Mouse (Mus musculus) forebrain, embryonic 10.5 days (tissue): ENCODE measurements around the gene Prkn. TPM values are rescaled to one million over a fixed set of nuclear protein-coding genes. Genes with fewer than 3 reads are reported as not detected.

Experiments
- DNase-seq: peaks from one replicate; pipeline ENCODE4 v3.0.0-alpha.2; 2017; ENCODE audit warnings: low spot score; ENCODE audit errors: extremely low spot score
- H3K27ac ChIP-seq: fragments of 300-500 bp; sonication (generic); 2 replicates; pipeline ENCODE4 v1.5.1; 2016; ENCODE audit warnings: mild to moderate bottlenecking
- H3K27me3 ChIP-seq: fragments of 300-500 bp; sonication (generic); 2 replicates; pipeline ENCODE4 v1.6.1; 2016; ENCODE audit warnings: mild to moderate bottlenecking; ENCODE audit not compliant: poor library complexity, severe bottlenecking
- H3K36me3 ChIP-seq: fragments of 300-500 bp; sonication (generic); replicated peaks from 2 replicates; pipeline ENCODE4 v1.6.1; 2016; ENCODE audit warnings: mild to moderate bottlenecking, moderate library complexity
- H3K4me1 ChIP-seq: fragments of 300-500 bp; sonication (generic); 2 replicates; pipeline ENCODE4 v1.6.1; 2016
- H3K4me3 ChIP-seq: fragments of 300-500 bp; sonication (generic); 2 replicates; pipeline ENCODE4 v1.5.1; 2016; ENCODE audit warnings: mild to moderate bottlenecking, moderate library complexity
- H3K9me3 ChIP-seq: fragments of 300-500 bp; sonication (generic); 2 replicates; pipeline ENCODE4 v1.6.1; 2016; ENCODE audit warnings: mild to moderate bottlenecking, moderate library complexity
- WGBS: fragments of 180-500 bp; shearing (Covaris S2); methylation state at CpG from one replicate; pipeline ENCODE4 v1.1.7; 2016; 5-methylcytosine and 5-hydroxymethylcytosine counted together
- polyA plus RNA-seq: library from polyadenylated mRNA; unstranded; fragments of >200 nt; fragmentation: Nextera tagmentation; extraction: Ambion mirVana; gene quantifications from 2 replicates; pipeline ENCODE4 v1.2.1, GENCODE M21; 2016

Prkn gene
- polyA plus RNA-seq: 0.77 and 0.81 TPM in 2 replicates

DNA sequence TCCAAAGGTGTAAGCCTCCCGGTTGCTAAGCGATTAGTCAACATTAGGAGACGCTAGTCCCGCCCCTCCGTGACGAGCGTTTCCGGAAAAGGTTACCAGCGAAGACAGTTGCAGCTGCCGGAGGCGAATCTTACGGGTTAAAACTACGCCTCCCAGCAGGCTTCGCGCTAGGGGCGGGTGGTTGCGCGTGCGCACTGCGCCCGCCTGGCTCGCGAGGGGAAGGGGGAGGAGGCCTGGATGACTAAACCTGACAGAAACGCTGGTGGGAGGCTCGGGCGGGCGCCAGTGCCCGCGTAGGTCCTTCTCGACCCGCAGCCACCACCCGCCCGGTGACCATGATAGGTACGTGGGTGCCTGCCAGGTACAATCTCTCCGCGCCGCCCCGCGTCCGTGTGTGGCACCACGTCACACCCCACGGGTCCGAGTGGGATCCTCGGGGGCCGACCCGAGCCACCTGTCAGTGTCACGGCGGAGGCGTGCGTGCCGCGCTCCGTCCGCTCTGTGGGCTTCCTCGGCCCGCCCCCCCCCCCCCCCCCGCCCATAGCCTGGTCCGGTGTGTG, at the start of gene Prkn, which contains the start of gene Pacrg:
Prkn (plus strand) TSS at position 237 of the 560 bp plus-strand sequence.
Pacrg (minus strand) TSS at position 164 of the 560 bp plus-strand sequence.
- Histone ChIP-seq H3K27me3 (no peaks in the 10 kb centered on the region), H3K4me1 (peaks cover 14% of the 10 kb centered on the region), H3K9me3 (no peaks in the 10 kb centered on the region), H3K36me3 (no peaks in the 10 kb centered on the region), H3K4me3 (peak within 1 kb of the TSS; percentile 77), H3K27ac (peak within 1 kb of the TSS; percentile 87)
- under 1% methylated on average over 51 of the region's 58 CpGs for WGBS
- DNase-seq: peak; percentile 99

DNA sequence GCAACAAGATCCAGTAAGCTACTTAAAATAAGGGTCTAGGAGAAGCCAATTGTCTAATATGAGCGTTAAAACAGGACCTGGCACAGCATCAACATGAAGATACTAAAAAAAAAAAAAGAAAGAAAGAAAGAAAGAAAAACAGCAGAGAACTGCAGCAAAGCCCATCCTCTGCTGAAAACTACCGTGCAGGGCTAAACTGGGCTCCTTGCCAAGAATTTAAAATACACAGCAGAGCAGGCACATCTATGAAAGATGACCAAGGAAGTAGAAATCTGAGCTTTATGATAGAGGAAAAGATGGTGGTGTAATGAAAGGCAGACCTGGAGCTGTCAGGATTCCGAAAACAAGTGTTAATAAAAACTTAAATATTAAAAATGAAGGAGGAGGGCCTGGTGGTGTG, 48.5 kb upstream of the Prkn start:
- no peaks in the 10 kb centered on the region for H3K9me3 ChIP-seq
- no peaks in the 10 kb centered on the region for H3K4me1 ChIP-seq
- H3K27me3 ChIP-seq: no peaks in the 10 kb centered on the region
- H3K36me3 ChIP-seq: no peaks in the 10 kb centered on the region
- H3K27ac ChIP-seq: no peak overlapping the region
- 89% methylated on average over 3 of the region's 3 CpGs for whole genome bisulfite sequencing
- H3K4me3 ChIP-seq: no peak overlapping the region
- no peak for DNase-seq

DNA sequence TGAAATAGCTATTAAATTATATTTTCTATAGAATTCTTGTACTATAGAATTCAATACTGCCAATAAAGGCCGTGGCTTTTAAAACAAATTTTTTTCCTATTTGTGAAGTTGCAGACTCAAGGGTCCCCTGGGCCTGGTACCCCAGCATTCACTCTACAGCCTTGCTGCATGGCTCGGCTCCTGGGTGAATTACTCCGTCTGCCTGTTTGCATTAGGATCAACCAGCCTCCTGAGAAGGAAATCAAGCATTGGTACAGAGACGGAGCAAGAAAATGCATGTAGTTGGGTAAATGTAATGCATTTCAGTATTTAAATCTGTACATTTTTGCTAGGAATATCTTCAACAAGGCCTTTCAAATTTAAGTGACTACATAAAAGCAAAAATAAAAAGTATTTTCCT, 33.5 kb upstream of the Prkn start:
- Histone ChIP-seq H3K9me3 (no peaks in the 10 kb centered on the region), H3K27me3 (no peaks in the 10 kb centered on the region), H3K4me1 (no peaks in the 10 kb centered on the region), H3K36me3 (no peaks in the 10 kb centered on the region), H3K4me3 (no peak overlapping the region), H3K27ac (no peak overlapping the region)
- WGBS: 89% methylated on average over 4 of the region's 4 CpGs
- DNase-seq: no peak

DNA sequence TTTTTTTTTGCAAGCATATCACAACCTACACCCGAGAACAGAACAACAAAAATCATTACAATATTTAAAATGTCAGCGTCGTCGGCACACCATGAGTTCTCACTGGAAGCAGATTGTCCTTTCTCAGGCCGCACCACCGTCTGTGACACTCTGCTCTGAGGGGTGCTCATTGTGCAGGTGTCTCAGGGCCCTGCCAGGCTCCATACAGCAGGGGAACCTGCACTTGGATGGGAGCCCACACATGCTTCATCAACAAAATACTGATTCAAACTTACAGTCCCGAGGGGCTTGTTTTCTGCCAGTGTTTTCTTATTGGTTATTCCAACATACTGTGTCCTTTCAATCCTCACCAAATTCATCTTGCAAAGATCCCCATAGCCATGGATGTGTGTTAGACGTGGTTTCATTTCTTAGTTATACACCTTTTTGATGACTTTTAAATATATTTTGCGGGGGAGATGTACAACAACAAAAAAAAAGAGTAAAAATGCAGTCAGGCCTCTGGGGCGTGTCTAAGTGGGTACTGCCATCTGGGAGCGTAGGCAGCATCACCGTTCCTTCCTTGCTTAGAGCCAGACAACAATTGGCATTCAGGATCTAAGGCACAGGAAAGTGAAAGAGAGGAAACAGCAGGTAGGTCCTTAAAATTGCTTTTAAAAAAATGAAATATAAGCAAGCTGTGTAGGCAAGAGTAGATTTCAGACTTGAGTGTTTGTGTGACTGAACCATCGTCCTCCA, 32.8 kb upstream of the Prkn start:
- no peak for DNase-seq
- no peak overlapping the region for H3K4me3 ChIP-seq
- no peaks in the 10 kb centered on the region for H3K4me1 ChIP-seq
- WGBS: 88% methylated on average over 13 of the region's 13 CpGs
- no peaks in the 10 kb centered on the region for H3K9me3 ChIP-seq
- no peak overlapping the region for H3K27ac ChIP-seq
- no peaks in the 10 kb centered on the region for H3K27me3 ChIP-seq
- H3K36me3 ChIP-seq: no peaks in the 10 kb centered on the region

DNA sequence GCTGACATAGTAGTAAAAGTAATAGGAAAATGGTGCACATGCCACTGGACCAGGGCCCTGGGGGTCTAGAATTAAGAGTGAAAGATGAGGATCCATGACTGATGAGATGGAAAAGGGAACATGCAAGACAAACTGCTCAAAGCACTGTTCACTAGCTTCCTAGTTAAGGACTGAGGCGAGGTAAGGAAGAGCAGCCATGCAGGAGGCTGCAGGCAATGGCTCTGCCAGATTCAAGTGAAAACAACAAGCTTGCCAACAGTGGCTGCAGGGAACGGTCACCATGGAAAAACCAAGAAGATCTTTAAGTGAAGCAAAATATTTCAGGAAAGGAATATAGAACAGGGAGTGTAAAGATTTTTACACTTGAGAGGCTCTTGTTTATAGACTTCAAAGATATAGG, 31.6 kb upstream of the Prkn start:
- H3K27me3 ChIP-seq: no peaks in the 10 kb centered on the region
- H3K4me3 ChIP-seq: no peak overlapping the region
- H3K36me3 ChIP-seq: no peaks in the 10 kb centered on the region
- H3K4me1 ChIP-seq: no peaks in the 10 kb centered on the region
- no peak overlapping the region for H3K27ac ChIP-seq
- no peaks in the 10 kb centered on the region for H3K9me3 ChIP-seq
- 78% methylated on average over 2 of the region's 2 CpGs for WGBS
- no peak for DNase-seq

DNA sequence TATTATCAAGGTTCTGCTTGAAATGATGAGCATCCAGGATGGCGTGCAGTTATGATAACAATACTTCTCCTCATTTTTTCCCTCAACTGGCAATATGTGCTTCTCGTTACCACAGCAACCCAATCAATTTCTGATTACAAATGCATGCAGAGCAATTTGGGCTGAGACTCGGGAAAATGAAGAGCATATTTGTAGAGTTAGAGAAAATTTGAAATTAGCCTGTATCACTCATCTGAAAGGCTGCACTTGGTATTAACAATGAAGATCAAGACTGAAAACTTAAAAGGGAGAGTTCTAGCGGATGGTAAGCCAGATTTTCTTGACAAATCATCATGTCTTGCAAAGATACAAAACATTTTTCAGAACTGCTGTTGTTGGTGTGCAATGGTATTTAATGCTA, 21.2 kb upstream of the Prkn start:
- no peak for DNase-seq
- Histone ChIP-seq H3K4me1 (no peaks in the 10 kb centered on the region), H3K27ac (no peak overlapping the region), H3K4me3 (no peak overlapping the region), H3K27me3 (no peaks in the 10 kb centered on the region), H3K36me3 (no peaks in the 10 kb centered on the region), H3K9me3 (no peaks in the 10 kb centered on the region)
- 87% methylated on average over 4 of the region's 4 CpGs for WGBS

DNA sequence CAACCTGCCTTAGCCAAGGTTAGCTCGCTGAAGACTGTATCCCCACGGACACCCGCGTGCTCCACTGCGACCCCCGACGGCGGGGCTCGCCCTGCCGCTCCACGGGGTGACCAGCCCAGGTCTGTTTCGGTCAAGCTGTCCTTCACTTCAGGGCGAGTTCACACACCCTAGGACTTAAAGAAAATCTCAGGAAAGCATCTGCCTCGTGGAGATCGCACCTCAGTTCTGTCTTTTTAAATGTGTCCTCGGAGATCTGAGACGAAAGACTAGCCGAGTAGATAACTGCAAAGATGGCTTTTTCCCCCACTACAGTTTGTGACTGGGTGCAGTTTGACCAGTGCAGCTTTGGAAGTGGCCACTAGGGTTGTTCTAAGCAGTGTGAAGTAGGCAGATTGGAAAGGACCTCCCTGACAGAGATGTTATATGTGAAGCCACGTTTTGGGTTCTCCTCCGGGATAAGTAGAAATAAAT, 582 bp downstream of the Prkn start:
- peak overlapping the region; percentile 77 for H3K4me3 ChIP-seq
- peaks cover 14% of the 10 kb centered on the region for H3K4me1 ChIP-seq
- no peaks in the 10 kb centered on the region for H3K27me3 ChIP-seq
- no peaks in the 10 kb centered on the region for H3K36me3 ChIP-seq
- H3K9me3 ChIP-seq: no peaks in the 10 kb centered on the region
- 4% methylated on average over 20 of the region's 20 CpGs for WGBS
- peak; percentile 60 for DNase-seq
- H3K27ac ChIP-seq: peak overlapping the region; percentile 87

DNA sequence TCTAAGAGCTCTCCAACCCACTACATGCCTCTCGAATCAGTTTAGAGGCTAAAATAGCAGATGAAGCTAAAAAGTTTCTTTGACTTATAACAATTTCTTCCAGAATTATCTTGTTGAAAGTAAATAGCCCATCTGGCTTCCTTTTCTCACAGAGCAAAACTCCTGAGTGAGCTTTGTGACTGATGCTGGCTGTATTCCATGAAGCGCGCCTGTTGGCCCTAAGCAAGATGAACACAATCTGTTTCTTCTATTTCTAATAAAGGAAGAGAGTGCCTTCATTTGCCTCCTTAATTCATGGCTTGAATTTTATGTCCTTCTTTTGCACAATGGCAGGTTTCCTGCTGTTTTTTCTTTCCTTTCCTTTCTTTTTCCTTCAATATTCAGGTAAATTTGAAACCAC, 14.0 kb downstream of the Prkn start:
- H3K4me1 ChIP-seq: no peaks in the 10 kb centered on the region
- no peaks in the 10 kb centered on the region for H3K36me3 ChIP-seq
- no peaks in the 10 kb centered on the region for H3K27me3 ChIP-seq
- no peak for DNase-seq
- WGBS: 91% methylated on average over 3 of the region's 3 CpGs
- H3K9me3 ChIP-seq: no peaks in the 10 kb centered on the region
- no peak overlapping the region for H3K27ac ChIP-seq
- H3K4me3 ChIP-seq: no peak overlapping the region

DNA sequence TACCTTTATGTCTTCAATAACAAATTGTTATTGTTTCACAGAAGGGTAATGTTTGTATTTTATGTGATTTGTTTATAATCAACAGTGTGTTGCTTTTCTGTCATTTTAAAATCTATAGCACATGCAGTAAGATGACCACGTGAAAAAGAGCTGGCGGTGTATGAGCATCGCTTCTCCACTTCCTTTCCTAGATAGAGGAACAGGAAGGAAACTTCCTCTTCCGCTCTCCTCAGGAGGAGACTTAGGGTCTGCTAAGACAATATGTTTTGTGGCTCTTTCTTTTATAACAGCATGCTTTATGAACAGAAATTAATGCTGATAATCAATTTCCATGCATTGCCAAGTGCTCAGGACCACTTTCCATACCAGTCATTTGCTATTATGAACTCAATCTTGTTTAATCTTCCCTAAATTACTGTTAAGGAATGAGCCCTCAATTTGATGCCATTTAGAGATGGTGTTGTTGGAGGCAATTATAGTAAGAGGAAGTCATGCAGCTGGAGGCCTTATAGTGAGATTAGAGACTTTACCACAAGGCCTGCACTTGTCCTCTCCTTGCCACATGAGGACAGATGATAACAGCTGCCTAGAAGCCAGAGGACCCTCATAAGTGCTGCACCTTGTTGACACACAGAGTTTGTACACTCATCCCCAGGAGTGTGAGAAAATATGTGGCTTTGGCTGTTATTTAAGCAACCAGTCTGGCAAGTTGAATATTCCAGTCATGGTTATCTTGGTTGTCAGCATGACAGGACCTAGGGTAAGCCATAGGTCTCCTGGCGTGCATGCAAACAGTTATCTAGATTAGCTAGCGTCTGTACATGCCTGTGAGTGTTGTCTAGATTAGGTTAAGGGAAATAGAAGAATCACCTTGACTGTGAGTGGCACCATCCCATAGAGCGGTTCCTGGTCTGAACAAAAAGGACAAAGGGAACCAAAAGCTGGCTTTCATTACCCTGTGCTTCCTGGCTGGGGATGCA, 34.3 kb downstream of the Prkn start:
- WGBS: 88% methylated on average over 7 of the region's 7 CpGs
- no peaks in the 10 kb centered on the region for H3K4me1 ChIP-seq
- no peak overlapping the region for H3K4me3 ChIP-seq
- no peak for DNase-seq
- H3K27ac ChIP-seq: no peak overlapping the region
- H3K27me3 ChIP-seq: no peaks in the 10 kb centered on the region
- H3K36me3 ChIP-seq: no peaks in the 10 kb centered on the region
- no peaks in the 10 kb centered on the region for H3K9me3 ChIP-seq

DNA sequence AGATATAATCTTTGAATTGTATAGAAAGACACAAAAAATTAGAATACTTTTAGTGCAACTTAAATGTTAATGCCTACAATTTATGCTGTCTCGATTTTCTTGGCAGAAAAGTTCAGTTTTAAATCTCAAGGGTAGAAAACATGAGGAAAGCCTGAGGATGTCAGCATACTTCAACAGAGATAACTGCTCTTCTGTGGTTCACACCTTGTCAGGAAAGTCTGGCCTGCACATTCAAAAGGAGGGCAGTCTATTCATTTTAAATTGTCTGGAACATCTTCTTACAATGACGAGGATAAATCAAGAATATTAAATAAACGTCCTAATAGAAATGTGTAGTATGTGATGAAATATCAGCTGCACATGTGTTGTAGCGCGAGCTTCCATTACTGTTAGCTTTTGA, 38.8 kb downstream of the Prkn start:
- Histone ChIP-seq H3K36me3 (no peaks in the 10 kb centered on the region), H3K4me1 (no peaks in the 10 kb centered on the region), H3K27me3 (no peaks in the 10 kb centered on the region), H3K9me3 (no peaks in the 10 kb centered on the region), H3K27ac (no peak overlapping the region), H3K4me3 (no peak overlapping the region)
- WGBS: 92% methylated on average over 5 of the region's 5 CpGs
- DNase-seq: no peak

DNA sequence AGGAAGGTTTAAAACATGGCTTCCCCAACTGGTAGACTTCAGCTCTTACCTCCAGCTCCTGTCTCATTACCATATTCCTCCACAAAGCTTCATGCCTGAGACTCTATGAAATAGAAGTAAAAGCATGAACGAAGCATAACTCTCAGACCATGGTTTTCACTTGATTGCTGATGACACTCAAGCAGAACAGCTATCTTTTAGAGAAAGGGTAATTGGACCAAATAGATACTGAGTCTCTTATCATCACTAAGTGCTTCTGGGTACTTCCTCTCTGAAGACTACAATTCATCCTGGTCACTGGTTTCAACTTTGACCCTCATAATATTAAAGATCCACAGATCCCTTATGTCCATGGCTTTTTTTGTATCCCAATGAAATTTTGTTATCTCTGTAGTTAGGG, 42.1 kb downstream of the Prkn start:
- H3K36me3 ChIP-seq: no peaks in the 10 kb centered on the region
- no peak overlapping the region for H3K27ac ChIP-seq
- H3K9me3 ChIP-seq: no peaks in the 10 kb centered on the region
- H3K4me1 ChIP-seq: peaks cover 3% of the 10 kb centered on the region; the same call in 1 of the 2 replicates
- no peak overlapping the region for H3K4me3 ChIP-seq
- DNase-seq: no peak
- no peaks in the 10 kb centered on the region for H3K27me3 ChIP-seq
- WGBS: 84% methylated on average over 1 of the region's 1 CpGs

DNA sequence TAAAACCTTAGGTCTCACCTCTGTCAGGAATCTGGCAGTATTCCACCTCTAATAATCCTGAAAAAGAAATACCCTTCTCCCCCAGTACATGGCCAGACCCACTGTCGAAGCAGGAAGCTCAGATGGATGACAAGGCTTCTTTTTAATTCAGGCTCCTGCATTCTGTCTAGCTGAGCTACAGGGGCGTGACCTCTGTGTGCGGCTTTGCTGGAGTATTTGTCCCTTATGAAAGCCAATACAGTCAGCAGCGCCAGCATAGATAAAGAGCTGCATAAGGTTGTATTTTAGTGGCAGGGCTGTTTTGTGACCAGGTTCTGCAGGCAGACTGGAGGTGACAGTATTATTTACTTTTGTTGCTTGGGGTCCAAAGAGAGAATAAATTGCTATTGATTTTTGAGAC, 47.7 kb downstream of the Prkn start:
- H3K4me1 ChIP-seq: peaks cover 16% of the 10 kb centered on the region
- H3K4me3 ChIP-seq: no peak overlapping the region
- no peaks in the 10 kb centered on the region for H3K9me3 ChIP-seq
- WGBS: 26% methylated on average over 4 of the region's 4 CpGs
- no peak overlapping the region for H3K27ac ChIP-seq
- no peak for DNase-seq
- H3K27me3 ChIP-seq: no peaks in the 10 kb centered on the region
- H3K36me3 ChIP-seq: no peaks in the 10 kb centered on the region
